Mouse (Mus musculus) erythroid progenitor cell, adult 5-6 weeks (primary cell): ENCODE results near the gene Apoa2. TPM values are rescaled to one million over a fixed set of nuclear protein-coding genes. Genes with fewer than 3 reads are reported as not detected.

Experiments
- ATAC-seq: replicated peaks from 2 replicates; pipeline ENCODE4 v1.8.0; 2016; ENCODE audit warnings: moderate number of reproducible peaks, mild to moderate bottlenecking, moderate TSS enrichment, inconsistent platforms; ENCODE audit not compliant: poor library complexity, low FRiP score, severe bottlenecking
- total RNA-seq, 2 experiments: library from RNA; stranded (forward) in 1 of 2; stranded (reverse) in 1 of 2; fragments of 150-400 nt in 1 of 2; fragments of 186-747, 209-891 nt in 1 of 2; gene quantifications; 2 replicates each; pipeline versions ENCODE4 v1.2.3 to v1.2.4; 2015 to 2017; ENCODE audit warnings: low replicate concordance in 2 of 2

Gene Apoa2
- total RNA-seq, 2 experiments from 2014 or later = 16.8 TPM; not detected in 1

- no peak for ATAC-seq
These were observed 21.2 kb upstream of the Apoa2 start for GRCm38 (mm10) chr1:171203471-171204248.

GRCm38 (mm10) chr1:171204249-171204644 lies 20.6 kb upstream of the Apoa2 start:
- ATAC-seq = no peak

- ATAC-seq = no peak
These were observed 19.0 kb upstream of the Apoa2 start for GRCm38 (mm10) chr1:171205704-171206493.

- ATAC-seq = no peak
These were observed 15.4 kb upstream of the Apoa2 start for GRCm38 (mm10) chr1:171209409-171209808.

GRCm38 (mm10) chr1:171212854-171213253 lies 12.0 kb upstream of the Apoa2 start:
- ATAC-seq = no peak

GRCm38 (mm10) chr1:171213801-171214496 lies 10.9 kb upstream of the Apoa2 start, which contains the start of gene Nr1i3:
TSS of gene Nr1i3 (plus strand) at chr1:171213970.
- ATAC-seq = no peak

- no peak for ATAC-seq
These were observed 8.5 kb upstream of the Apoa2 start for GRCm38 (mm10) chr1:171216241-171216955.

GRCm38 (mm10) chr1:171220871-171221270 lies 4.0 kb upstream of the Apoa2 start:
- ATAC-seq = peak; percentile 50

GRCm38 (mm10) chr1:171221281-171222193 lies 3.3 kb upstream of the Apoa2 start:
- ATAC-seq = no peak

- ATAC-seq = peak; percentile 93
These were observed 2.4 kb upstream of the Apoa2 start, which contains the start of gene Tomm40l for GRCm38 (mm10) chr1:171222238-171223155. TSS of gene Tomm40l (minus strand) at chr1:171222514.

- ATAC-seq = no peak
These were observed 1.7 kb upstream of the Apoa2 start for GRCm38 (mm10) chr1:171223168-171223567.

- no peak for ATAC-seq
These were observed 1.1 kb upstream of the Apoa2 start for GRCm38 (mm10) chr1:171223796-171224195.

GRCm38 (mm10) chr1:171226780-171227179 lies 1.9 kb downstream of the Apoa2 start:
- no peak for ATAC-seq

GRCm38 (mm10) chr1:171227879-171228278 lies 3.0 kb downstream of the Apoa2 start:
- ATAC-seq = no peak

GRCm38 (mm10) chr1:171229750-171230149 lies 4.9 kb downstream of the Apoa2 start:
- ATAC-seq = no peak

- no peak for ATAC-seq
These were observed 5.4 kb downstream of the Apoa2 start for GRCm38 (mm10) chr1:171230215-171230614.

- ATAC-seq = no peak
These were observed 7.0 kb downstream of the Apoa2 start for GRCm38 (mm10) chr1:171231844-171232243.

- ATAC-seq = no peak
These were observed 7.5 kb downstream of the Apoa2 start for GRCm38 (mm10) chr1:171232348-171232747.
